Mouse (Mus musculus) retina, postnatal 1 day (tissue): Measurements from ENCODE around the gene Spata32.
"Not testable (repeated sequence)": the region's sequence is repeated elsewhere in the genome, so short reads cannot be mapped to it uniquely, and the experiment has no call there.

Source experiments
- DNase-seq: peaks from one replicate; pipeline ENCODE4 v3.0.0-alpha.2; 2012

Spata32 gene

DNA sequence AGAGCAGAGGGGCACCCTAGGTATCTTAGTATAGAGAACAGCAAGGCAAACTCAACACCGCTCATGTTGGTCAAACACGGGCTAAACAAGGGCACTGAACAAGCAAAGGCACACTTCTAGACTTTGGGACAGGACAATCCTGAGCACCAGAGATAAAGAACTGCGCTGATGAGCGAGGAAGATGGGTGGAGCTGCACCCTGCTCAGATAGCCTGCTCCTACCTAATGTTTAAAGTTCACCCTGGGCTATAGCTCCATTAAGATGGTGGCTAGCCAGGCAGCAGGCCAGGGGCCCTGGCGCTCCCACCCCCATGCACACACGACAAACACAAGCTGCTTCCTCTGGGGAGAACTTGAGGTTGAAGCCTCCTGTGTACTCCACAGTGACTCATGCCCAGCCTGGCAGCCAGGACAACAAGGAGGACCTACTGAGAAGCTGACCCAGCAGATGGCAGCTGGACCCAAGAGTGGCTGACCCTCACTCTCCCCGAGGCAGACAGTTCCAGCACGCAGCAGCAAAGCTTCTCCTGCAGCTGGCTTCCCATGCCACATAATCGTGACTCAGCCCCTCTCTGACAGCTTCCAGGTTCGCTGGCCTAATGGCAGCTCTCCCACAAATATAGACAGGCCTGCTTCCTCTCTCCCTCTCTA, 28.0 kb upstream of the Spata32 start:
- DNase-seq = peak; percentile 73

GRCm38 (mm10) chr11:103244856-103245255, 26.6 kb upstream of the Spata32 start:
- no peak for DNase-seq

- DNase-seq = no peak
Measured at GRCm38 (mm10) chr11:103240740-103241139, 22.5 kb upstream of the Spata32 start.

GRCm38 (mm10) chr11:103237757-103238156, 19.5 kb upstream of the Spata32 start:
- DNase-seq = no peak

DNA sequence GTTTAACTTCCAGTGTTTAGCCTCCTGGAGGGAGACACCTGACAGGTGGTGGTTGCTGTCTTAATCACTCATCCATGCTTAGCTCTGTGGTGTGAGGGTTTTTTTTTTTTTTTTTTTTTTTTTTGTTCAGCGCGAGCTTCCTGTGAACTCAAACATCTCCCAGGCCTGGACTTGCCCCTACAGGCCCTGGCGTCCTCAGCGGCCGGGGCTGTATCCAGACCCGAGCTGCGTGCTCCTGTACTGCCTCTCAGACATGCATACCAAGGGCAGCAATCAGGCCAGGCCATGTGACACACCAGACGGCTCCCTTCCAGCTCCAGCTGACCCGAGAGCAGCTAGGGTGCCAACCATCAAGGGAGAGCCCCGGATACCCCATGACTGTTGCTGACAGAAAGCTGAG, 18.7 kb upstream of the Spata32 start:
- no peak for DNase-seq

DNA sequence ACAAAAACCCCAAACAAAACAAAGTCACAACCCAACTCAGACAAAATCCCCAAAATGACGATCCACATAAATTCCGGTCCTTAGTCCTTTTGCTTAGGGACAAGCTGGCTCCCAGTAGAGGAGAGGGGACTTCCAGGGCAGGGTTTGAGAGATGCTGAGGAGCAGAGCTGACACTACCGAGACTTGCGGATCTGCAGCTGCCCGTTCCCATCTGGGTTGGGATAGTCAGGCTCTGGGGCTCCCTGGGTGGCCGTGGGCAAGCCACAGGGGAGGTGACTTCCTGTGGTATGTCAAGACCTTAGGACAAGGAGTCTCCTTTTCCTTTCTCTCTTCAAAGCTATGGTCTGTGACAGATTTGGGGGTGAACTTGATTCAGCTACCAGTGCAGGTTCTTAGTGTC, 18.2 kb upstream of the Spata32 start:
- no peak for DNase-seq

DNA sequence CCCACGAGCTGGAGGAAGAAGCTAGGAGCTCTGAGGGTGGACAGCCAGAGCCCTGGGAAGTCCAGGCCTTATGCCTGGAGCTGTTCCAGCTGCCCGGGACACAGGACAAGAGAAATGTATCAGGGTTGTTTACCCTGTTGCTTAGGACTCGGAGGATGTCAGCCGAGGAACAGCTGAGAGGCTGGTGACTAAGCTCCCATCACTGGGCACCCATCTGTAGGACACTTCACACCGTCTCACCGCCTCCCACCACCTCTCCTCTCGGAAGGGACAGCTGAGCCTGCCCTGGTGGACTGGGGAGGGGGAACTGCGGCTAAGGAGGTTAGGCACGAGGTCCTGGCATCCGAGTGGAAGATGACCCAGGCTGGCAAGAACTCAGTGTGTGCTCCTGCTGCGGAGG, 17.5 kb upstream of the Spata32 start:
- no peak for DNase-seq

DNA sequence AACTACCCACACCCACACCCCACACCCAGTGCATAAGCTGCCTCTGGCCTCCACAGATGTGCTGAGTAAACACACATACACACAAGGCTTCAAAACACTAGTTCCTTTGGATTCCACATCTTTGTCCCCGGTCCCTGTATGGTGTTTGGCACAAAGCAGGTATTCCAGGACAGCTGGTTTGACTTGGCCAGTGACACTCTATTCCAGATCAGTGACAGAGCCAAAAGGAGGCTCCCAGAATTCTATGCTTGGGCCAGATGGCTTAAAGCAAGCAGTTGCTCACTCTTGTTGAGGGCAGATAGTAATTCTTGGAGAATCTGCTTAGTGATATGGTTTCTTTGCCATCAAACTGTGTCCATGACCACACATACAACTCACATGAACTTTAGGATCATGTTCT, 16.2 kb upstream of the Spata32 start:
- DNase-seq = no peak

GRCm38 (mm10) chr11:103232966-103233365, 14.7 kb upstream of the Spata32 start:
- peak; percentile 81 for DNase-seq

- no peak for DNase-seq
Measured at GRCm38 (mm10) chr11:103231367-103231766, 13.1 kb upstream of the Spata32 start.

GRCm38 (mm10) chr11:103230626-103231025, 12.4 kb upstream of the Spata32 start:
- no peak for DNase-seq

GRCm38 (mm10) chr11:103229608-103230007, 11.4 kb upstream of the Spata32 start:
- no peak for DNase-seq

DNA sequence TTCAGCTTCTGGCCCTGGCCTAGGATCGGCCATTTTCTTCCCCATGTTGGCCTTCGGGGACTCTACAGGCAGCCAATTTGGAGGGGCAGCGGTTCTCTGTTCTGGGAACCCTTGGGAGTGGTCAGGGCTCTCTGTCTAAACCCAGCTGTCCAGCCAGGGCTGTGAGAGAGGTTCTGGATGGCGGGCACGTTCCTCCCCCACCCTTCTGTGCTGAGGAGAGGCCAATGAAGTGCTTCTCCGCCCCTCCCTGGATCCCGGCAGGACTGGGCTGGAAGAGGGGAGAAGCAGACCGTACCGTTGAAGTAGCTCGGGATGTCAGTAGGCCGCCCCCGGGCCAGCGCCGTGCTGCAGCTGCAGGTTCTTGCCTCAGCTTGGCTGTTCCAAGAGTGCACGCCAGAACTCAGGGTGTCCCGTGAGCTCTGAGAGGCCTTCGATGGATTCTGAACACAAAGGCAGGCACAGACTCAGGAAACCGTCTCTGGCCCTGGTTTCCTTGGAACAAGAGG, 5.8 kb upstream of the Spata32 start:
- no peak for DNase-seq

DNA sequence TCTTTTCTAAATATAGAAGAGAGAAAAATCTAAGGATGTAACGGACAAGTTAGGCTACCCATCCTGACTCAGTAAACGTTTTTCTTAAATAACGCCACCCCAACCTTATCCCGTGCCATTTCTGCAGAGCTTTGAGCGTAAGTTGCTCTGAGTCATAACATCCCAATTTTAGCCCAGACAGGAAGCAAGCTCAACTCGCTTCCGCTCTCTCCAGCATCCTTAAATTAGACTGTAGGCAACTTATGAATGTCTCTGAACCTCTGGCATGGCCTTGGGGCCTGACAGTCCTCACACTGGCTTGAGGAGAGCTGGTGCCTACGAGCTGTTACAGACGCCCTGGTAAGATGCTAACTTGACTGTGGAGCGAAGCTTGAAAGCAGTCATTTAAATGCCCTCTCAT, 5.2 kb upstream of the Spata32 start:
- no peak for DNase-seq

- DNase-seq = not testable (repeated sequence)
Measured at GRCm38 (mm10) chr11:103222718-103223117, 4.5 kb upstream of the Spata32 start.

- no peak for DNase-seq
Measured at GRCm38 (mm10) chr11:103221437-103221836, 3.2 kb upstream of the Spata32 start.

DNA sequence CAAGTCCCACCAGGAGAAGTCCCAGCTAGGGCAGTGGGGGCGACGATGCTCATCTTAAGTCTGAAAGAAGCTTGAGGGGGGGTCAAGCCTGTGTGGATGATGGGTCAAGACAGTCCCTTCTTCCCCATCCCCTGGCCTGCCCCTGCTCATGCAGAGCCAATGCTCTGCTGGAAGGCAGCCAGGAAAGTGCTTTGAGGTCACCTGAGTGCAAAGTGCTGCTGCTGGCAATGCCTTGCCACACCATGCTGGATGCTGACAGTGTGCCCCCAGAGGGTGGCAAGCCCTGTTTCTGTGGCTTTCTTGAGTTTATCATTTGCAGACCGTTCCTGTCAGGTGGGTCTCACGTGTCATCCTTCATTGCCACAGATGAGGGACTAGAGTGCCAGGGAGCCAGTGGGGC, 1.8 kb upstream of the Spata32 start:
- no peak for DNase-seq

- no peak for DNase-seq
Measured at GRCm38 (mm10) chr11:103219259-103219658, 1.0 kb upstream of the Spata32 start.

- DNase-seq = no peak
Measured at GRCm38 (mm10) chr11:103218517-103218901, 277 bp upstream of the Spata32 start.

DNA sequence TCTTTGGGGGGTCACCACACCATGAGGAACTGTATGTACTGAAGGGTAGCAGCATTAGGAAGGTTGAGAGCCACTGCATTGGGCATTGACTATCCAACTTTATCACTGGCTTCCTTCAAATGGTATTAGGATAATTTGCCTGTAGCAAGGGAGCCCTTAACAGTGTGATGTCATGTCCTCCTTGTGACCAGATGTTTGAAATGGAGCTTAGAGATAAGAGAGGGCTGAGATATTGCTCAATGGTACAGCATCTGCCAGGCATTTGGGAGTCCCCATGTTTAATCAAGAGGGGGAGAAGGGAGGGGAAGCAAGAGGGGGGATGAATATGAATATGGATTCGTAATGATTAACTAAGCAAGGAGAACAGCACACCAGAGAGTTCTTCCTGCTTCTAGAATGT, 2.9 kb downstream of the Spata32 start:
- no peak for DNase-seq

GRCm38 (mm10) chr11:103213712-103214111, 4.5 kb downstream of the Spata32 start:
- DNase-seq = no peak

- DNase-seq = no peak
Measured at GRCm38 (mm10) chr11:103210291-103210690, 7.9 kb downstream of the Spata32 start.

DNA sequence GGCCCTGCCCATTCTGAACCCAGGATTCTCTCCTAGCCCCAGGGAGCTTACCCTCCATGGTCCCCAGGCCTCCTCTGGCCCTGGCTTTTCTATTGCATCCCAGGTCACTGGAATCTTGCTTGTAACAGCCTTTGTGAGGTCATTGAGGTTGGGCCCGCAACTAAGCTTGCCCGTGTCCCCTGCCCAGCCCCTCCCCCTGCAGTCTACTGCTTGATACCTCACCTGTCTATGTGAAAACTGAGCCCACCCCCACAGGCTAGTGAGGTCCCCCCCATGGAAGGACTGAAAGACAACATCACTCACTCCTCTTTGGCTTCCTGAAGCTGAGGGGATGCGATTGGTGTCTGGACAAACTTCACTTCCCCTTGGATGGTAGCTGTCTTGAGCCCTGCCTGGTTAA, 9.8 kb downstream of the Spata32 start, which contains the start of gene 1700023F06Rik:
Gene 1700023F06Rik, minus strand, starts transcription at position 101 of the 400 bp plus-strand sequence.
- no peak for DNase-seq

DNA sequence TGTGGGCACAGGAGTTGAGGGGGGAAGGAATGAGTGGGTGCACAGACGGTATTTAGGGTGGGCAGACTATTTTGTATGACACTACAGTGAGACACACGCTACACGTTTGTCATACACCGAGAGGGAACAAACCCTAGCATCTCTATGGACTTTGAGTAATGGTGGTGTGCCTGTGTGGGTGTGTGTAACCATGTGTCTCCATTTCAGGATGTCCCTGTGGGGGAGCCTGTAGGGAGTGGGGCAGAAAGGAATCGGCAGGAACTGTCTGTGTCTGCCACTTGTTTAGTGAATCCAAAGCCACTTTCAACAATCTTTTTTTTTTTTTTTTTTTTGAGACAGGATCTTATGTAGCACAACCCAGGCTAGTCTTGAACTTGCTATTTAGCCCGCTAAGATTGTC, 12.0 kb downstream of the Spata32 start:
- DNase-seq = no peak

DNA sequence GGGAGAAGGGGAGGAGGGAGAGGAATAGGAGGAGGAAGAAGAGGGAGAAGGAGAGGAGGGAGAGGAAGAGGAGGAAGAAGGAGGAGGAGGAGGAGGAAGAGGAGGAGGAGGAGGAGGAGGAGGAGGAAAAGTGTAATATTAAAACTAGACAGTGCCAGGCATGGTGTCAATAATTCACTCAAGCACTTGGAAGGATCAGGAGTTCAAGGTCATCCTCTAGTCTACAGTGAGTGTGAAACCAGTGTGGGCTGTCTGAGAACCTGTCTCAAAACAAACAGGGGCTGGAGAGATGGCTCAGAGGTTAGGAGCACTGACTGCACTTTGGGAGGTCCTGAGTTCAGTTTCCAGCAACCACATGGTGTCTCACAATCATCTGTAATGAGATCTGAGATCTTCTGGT, 15.9 kb downstream of the Spata32 start:
- no peak for DNase-seq
